Mouse (Mus musculus) embryo, embryonic 11 days (tissue): ENCODE results near the gene F11r.
A peak's percentile ranks its signal among the peaks of the same experiment; 100 is the strongest.
"Not testable (repeated sequence)": the region's sequence is repeated elsewhere in the genome, so short reads cannot be mapped to it uniquely, and the experiment has no call there.

Experiments
- DNase-seq: peaks from one replicate; pipeline ENCODE4 v3.0.0-alpha.2; 2015

The F11r gene

DNA sequence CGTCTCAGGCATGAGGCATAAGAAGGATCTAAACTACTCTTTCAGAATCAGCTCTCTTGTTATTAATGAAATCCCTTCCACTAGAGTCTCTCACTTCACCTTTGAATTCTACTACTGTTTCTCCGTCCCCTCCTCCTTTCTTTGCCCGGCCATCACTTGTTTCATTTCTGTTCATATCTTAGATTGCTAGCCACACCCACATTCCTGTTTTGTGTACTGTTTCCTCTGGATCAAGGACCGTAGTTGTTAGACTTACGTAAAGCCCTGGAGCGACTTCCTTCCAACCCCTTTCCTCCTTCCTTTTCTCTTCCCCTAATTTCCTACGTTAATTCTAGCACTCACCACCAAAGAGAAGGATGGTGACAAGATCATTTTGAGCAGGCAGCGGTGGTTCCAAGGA is 1.7 kb downstream of the F11r start:
- DNase-seq = no peak

DNA sequence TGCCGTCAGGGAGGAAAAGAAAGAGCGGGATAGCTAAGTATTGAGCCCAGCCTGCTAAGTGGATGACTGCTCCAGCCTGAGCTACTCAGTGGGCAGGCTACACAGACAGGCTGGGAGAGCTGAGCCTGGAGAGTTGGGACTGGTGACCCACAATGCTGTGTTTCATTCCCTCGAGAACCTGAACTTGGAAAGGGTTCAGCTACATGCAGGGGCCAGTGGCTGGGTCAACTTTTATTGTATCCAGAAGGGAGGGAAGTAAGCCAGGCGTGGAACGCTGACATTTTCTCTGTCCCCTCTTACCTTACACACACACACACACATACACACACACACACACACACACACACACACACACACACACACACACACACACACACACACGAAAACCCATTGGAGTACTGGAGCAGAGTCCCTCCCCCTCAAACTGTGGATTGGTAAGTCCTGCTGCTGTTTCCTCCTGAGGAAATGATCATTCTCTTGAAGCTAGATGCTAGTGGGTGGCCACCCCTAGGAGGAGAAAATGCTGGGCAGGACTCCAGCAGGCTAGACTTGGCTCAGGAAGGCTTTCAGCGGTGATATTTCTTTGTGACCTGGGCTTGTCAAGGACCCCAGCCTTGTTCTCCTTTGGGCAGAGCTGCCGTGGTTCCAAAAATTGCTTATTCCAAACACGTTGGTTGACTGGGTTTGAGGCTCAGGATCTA is 2.8 kb downstream of the F11r start:
- DNase-seq = no peak

DNA sequence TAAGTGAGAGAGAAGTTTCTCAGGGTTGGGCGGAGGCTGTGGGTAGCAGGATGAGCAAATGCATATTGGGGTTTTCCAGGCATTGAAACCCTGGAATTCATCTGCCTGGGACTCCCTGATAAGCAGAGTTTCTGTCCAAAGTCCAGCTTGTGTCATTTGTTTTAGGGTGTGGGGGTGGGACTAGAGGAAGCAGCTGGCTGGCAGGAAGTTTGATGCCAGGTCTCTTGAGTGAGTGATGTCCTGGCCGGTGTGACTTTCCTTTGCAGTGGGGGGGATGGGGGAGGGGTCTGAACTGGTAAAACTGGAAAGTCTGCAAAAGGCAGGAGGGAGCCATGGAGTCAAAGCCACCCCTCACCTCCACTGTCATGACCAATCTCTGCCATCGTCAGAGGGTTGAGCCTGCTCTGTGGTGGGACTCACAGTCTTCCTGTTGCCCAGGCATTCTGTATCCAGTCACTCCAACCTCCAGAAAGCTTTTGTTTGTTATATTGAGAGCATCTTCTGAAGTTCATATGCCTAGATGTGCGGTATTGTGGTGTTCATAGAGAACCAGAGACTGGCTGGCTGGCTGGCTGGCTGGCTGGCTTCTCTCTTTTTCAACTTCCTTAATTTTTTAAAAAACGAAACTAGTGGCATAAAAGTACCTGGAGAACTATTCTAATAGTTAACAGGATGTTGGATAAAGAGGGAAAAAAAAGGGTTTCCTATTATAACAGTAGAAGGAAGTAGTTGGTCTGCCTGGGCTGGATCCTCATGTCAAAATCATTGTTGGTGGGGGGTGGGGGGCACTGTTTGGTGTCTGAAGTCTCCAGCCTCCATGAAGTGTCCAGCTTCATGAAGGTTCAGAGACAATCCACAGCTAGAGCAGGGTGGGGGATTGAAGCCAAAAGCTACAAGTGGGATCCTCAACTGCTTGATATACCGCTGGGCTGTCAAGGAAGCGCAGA is 4.4 kb downstream of the F11r start:
- no peak for DNase-seq

DNA sequence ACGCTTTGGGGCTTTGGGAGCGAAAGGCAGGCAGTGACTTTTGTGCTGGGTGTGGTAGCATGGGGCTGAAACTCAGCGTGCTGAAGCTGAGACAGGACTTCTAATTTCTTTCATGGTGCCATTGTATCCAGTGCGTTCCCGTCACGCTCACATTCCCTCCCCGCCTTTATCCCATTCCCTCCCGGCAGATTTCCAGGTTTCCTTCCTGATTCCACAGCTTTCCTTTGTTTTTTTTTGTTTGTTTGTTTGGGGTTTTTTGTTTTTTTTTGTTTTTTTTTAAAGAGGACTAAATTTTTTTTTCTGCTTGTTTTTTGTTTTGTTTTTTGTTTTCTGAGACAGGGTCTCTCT is 5.1 kb downstream of the F11r start:
- DNase-seq = no peak

DNA sequence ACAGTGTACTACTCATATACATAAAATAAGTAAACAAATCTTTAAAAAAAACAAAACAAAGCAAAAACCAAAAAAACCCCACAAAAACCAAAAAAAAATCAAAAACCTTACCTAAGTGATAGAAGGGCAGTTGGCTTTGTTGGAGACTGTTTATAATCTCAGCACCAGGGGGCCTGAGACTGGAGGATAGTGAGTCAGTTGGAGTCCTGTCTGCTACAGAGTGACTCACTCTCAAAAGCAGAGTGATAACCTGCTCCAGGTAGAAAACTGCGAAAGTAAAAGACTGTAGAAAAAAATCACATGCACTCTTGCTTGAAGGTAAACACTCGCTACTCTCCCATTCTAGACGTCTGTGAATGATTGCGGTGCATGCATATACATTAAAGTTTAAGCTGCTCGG is 7.7 kb downstream of the F11r start:
- DNase-seq = no peak

DNA sequence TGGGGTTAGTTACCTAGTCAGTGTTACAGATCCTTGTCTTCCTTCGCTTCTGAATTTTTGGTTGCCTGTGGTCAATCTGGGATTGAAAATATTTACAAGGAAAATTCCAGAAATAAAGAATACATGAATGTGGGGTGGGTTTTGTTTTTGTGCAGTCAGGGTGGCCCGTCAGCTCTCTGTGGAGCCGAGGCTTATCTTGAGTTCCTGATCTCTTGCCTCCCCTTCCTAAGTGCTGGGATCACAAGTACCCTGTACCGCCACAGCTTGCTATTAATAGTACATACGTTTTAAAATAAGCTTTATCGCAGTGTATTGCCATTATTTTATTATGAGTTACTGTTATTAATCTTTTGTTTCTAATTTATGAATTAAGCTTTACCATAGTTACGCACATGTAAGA is 9.5 kb downstream of the F11r start:
- DNase-seq = no peak

DNA sequence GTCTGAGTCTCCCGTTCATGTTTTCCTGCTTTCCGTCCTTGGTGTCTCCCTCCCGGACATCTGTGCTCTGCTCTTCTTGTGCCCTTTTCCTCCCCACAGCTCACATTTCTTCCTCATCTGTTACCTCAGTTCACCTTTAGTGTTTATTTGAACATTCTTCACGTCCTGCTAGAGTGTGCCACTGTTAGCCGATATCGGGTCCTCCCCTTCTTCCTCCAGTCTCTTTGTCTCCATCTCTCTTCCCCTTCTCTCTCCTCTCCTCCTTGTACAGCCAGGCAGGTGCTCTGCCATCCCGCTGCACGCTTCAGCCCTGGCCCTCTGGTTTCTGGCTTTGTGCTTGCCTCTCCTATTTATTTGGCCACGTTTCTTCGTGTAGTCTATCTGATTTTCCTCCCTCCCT is 10.4 kb downstream of the F11r start:
- DNase-seq = no peak

DNA sequence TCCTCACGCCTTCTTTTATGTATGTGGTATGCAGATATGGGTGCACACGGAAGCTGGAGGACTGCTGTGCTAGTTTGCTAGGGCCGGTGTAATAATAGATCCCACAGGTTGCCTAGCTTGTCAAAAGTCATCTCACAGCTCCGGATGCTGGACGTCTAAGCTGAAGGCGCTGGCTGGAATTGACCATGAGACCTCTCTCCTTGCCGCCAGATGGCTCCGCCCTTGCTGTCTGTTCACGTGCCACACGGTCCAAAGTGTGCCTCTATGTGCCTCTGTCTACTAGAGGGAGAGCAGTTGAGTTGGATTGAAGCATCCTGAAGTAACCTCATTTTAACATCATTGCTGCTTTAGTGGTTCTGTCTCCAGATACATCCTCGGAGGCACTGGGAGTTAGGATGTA is 12.7 kb downstream of the F11r start:
- DNase-seq = no peak

DNA sequence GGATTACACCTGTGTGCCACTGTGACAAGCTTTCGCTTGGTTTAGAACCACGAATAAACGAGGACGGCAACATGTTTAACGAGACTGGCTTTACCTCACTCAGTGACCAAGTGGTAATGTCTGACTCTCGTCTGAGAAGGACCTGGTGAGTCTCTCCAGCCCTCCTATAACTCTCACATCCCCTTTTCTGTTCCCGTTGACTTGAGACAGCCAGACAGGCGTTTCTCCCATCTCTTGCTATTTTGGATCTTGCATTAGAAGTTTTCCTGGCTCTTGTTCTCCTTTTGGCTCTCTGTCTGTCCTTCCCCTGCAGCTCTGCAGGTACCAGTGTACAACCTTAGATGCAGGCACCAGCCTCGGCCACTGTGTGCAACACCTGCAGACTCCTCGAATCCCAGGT is 13.7 kb downstream of the F11r start:
- DNase-seq = no peak

DNA sequence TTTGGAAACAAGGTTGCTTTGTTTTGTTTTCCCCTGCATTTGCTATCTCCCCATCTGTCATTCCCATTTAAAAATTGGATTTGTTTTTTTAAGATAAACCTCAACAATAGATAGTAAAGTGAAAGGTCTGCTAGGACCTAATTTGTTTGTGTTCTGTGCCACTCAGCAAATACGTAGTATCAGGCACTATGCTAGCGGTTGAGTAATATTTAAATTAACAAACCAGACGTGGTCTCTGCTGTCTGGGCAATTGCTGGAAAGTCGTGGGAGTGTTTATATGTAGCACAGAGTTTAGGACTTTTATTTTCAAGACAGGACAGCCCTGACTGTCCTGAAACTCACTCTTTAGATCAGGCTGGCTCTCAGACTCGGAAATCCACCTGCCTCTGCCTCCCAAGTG is 15.2 kb downstream of the F11r start:
- DNase-seq = no peak

DNA sequence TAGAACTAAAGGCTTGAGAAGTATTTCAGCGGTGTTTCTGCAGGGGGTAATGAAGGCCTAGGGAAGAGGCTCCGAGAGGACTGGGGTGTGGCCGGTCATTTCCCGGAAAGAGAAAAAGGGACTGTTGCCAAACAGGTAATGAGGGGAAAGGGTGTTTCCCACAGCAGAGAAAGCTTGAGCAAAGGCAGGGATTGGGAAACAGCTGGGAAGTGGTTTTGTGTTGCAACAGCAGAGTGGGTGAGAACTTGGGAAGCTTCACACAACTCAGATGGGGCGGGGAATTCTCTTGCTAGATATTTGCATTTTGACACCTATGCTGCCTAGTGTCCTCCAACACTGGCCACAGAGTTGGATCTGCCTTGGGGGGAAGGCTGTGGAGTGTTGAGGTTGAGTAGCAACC is 15.6 kb downstream of the F11r start:
- no peak for DNase-seq

DNA sequence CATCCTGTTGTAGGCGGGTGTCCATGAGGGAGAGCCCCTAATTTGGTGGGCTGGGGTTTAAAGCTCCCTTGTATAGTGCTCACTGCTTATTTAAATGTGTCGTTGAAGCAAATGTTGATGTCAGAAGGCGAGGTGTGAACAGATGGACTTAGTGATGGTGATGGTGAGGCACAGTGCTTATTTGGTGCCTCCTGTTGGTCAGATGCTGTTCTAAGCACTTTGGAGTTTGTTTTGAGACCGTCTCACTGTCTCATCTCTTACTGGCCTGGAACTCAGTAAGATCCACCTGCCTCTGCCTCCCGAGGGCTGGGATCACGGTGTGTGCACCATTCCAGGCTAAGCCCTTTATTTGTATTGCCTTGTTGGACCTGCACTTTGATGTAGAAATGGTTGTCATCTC is 17.6 kb downstream of the F11r start:
- DNase-seq = no peak

DNA sequence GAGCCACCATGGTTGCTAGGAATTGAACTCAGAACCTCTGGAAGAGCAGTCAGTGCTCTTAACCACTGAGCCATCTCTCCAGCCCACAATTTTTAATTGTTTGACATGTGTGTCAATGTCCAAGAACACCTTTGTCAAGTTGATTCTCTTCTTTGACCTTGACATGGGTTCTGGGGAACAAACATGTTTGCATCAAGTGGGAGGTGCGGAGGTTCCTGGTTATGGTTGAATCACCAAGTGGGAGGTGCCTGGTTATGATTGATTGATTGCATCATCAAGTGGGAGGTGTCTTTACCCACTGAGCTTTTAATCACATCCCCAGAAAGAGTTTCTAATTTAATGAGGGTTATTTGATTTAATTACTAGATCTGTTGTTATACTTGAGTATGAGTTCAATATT is 20.2 kb downstream of the F11r start:
- no peak for DNase-seq

DNA sequence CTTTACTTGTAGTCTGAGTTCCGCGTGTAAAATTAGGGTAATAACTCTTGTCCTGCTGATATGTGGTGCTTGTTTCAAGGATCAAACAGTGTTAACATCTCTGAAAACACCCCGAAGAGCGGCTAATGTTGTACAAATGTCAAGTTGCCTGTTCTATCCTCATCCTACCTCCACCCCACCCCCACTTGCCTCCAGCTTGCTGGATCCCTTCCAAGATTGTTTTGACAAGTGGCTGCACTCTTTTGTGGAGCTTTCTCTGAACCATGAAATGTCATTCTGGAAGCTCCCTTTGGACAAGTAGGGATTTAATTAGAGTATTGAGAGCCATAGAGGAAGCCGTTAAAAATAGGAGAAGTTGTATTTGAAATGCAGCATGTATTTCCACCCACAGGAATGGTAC is 22.5 kb downstream of the F11r start:
- DNase-seq = peak; percentile 26

DNA sequence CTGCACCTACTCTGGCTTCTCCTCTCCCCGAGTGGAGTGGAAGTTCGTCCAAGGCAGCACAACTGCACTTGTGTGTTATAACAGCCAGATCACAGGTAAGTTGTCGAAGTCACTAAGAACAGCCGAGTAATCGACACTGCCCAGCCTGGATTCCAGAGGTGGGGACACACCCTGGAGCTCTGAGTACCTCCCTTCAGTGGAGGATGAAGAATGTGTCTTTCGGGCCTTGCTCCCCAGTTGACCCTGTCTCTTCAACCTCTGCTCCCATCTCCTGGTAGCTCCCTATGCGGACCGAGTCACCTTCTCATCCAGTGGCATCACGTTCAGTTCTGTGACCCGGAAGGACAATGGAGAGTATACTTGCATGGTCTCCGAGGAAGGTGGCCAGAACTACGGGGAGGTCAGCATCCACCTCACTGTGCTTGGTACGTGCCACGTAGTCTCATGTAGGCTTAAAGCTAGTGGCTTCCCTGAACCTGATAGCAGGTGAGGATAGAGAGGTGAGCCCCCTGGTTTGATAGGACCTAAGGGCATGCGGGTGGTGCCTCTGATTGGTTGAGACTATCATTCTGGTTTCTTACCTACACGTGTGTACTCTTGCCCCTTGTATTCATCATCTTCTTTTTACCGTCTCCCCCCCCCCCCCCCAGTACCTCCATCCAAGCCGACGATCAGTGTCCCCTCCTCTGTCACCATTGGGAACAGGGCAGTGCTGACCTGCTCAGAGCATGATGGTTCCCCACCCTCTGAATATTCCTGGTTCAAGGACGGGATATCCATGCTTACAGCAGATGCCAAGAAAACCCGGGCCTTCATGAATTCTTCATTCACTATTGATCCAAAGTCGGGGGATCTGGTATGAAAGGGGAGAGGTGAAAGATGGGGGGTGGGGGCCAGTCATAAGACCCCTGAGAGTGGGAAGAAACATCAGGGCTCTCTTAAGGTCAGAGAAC is 23.5 kb downstream of the F11r start:
- no peak for DNase-seq

DNA sequence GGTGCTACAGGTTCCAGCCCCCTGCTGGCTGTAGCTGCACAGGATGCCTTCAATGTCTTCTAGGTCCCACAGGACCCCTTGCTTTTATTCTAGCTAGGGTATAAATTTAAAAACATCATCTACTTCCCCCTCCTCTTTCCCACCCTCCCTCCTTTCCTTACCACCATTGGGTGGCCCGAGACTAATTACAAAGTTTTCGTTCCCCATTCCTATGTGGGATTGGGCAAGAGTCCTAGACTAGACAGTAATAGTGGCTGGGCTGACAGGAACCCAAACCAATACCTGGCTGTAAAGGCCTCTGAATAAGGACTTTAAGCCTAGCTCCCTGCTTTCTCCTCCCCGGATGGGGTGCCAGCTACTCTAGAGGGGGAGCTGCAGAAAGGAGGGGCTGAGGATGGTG is 25.8 kb downstream of the F11r start:
- DNase-seq = no peak

DNA sequence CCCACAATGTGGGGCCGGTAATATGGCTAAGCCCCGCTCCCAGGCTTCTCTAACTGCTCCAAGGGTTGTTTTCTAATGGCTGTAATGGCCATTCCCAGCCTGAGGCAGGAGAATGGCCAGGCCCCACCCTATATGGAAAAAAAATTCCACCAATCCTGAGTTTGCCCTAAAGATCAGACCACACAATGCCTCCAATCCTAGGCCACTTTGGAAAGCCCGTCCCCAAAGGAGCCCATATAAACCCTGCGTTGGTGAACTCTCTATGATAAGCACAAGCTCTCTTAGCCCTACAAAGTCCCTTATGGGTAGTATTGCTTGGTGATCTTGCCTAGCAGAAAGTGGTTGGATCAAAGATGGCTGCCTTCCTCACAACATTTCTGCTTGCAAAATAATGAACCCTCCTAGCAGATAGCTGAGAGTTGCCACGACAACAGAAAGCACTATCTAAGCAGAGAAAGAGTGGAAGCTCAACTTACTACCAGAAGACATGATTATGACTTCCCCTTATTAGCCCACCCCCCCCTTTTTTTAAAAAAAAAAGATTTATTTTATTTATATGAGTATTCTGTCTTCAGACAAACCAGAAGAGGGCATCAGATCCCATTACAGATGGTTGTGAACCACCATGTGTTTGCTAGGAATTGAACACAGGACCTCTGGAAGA is 28.5 kb downstream of the F11r start:
- DNase-seq = no peak

DNA sequence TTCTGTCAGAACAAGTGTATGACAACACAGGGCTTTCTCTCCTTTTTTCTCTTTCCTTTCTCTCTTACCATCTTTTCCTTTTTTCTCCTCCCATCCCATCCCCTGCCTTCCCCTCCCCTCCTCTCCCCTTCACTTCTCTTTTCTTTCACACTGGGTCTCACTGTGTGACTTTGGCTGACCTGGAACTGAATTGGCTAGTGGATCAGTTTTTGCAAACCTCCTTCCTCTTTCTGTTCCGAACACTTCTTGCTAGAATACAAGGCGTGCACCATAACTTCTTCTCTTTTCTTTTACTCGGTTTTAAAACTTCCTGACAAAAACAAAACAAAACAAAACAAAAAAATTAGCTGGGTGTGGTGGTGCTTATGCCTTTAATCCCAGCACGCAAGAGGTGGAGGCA is 29.2 kb downstream of the F11r start:
- DNase-seq = no peak

DNA sequence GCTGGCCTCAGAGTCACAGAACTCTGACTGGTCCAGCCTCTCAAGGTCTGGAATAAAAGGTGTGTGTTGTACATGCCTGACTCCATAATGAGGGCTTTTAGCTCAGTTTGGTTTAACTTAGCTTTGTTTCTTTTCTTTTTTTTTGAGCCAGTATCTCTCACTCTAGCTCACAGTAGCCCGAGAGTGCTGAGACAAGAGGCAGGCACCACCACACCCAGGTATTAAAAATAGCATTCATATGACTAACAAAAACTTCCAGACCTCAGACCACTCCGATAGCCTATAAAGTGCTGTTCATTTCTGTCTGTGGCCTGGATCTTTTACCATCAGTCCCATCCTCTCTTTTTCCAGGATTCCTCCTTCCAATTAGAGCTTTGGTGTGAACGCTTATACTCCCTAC is 32.3 kb downstream of the F11r start:
- no peak for DNase-seq

DNA sequence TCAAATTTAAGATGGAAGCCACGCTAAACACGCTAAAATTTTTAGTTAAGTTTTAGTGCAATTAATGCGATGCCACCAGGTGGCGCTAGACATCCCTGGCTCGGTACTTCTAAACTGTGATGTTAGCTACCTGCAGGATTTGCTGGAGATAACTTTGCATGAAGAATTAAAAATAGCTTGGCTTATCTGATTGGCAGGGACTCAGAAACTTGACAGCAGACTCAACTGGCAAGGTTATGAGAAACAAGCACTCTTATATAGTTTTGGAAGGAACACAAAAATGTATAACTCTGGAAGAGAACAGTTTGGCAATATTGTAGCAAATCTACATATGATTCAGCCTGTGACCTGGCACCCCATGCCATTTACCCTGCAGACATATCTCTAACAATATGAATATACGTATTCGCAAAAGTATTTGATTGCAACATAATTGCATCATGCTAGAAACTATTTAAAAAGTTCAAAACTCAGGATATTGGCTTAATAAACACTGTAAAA is 33.1 kb downstream of the F11r start:
- peak; percentile 76 for DNase-seq

DNA sequence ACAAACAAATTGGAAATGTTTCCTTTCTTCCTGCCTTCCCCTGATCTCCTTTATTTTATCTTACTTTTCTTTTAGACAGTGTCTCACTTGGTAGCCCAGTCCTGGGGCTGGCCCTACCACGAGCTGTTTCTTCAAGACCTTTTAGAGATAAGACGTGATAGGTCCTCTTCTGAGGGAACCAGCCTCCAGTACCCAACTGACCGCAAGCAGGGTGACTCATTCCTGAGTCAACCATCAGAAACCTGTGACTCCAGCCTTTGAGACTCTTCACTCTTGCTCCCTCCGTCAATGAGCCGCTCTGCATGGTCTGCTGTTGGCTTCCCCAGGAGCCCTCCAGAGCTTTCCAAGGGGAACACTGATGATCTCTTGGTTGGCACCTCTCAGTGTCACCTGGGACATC is 33.6 kb downstream of the F11r start:
- no peak for DNase-seq

DNA sequence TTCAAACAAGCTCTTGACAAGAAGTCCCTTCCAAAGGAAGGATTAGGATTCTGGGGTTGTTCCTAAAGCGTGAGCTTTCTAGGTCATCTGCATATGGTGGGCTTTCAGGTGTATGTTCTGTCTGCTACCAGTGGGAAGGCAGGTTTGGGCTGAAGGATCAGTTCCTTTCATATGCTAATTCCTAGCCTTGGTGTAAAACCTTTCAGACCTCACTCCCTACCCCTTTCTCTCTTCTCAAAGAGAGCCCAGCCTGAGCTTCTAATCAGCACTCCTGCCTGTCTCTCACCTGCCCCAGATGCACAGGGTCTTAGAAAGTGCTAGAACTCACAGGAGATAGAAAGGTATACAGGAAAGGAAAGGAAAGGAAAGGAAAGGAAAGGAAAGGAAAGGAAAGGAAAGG is 34.1 kb downstream of the F11r start:
- DNase-seq = no peak

DNA sequence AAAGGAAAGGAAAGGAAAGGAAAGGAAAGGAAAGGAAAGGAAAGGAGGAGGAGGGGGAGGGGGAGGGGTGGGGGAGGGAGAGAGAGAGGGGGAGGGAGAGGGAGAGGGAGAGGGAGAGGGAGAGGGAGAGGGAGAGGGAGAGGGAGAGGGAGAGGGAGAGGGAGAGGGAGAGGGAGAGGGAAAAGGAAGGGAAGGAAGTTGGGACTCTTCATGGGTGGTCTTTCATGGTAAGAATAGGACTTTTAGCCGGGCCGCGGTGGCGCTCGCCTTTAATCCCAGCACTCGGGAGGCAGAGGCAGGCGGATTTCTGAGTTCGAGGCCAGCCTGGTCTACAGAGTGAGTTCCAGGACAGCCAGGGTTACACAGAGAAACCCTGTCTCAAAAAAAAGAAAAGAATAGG is 34.6 kb downstream of the F11r start:
- DNase-seq = not testable (repeated sequence)
